Mouse (Mus musculus): ENCODE measurements around the gene Olfr124.

Olfr124 gene

DNA sequence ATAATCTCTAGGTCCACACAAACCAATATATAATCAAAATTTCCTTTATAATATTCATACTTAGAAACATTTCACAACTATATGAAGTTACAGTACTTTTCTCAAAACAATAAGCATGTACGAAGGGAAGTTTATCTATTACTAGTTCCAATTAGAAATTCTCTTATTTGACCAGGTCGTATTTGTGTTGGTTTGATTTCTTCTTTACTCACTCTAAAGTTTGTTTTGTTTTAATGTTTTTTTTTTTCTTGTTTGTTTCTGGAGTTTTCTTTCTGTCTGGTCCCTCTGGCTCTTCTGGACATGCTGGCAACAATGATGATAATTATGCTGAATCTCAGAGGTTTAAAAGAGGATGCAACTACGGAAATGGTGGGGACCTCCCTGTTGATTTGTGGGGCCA is at the start of gene Olfr124:
TSS of gene Olfr124 (plus strand) at position 301 of the 400 bp plus-strand sequence.
- DNase-seq, result no peak

- DNase-seq, result no peak
These were observed 31.4 kb upstream of the Olfr124 start, which contains the start of gene Olfr122 for GRCm38 (mm10) chr17:37768307-37768706. Olfr122 (plus strand) TSS chr17:37768607.

DNA sequence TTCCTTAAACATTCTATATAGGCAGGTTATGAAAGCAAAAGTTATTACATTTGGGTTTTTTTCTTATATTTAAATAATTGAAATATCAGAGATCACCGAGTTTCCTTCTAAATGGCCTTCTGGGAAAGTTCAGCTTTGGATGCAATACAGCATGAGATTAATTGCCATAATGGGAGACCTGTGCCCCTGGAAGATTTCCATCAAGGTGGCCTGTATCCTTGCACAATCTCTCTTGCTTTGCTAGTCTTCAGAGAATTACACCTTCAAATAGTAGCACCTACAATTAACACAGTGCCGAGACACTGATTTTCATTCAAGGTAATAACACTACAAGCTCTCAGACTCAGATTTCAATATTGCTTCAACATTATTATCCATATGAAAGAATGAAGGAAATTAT is 6.5 kb upstream of the Olfr124 start, which contains the start of gene Olfr123:
TSS of gene Olfr123 (plus strand) at position 301 of the 400 bp plus-strand sequence.
- no peak for DNase-seq

- no peak for DNase-seq
These were observed 33.0 kb downstream of the Olfr124 start, which contains the start of gene Olfr125 for GRCm38 (mm10) chr17:37832649-37833048. Olfr125 (plus strand) TSS chr17:37832949.

GRCm38 (mm10) chr17:37847183-37847582 is 47.5 kb downstream of the Olfr124 start, which contains the start of gene Olfr126:
Olfr126 (plus strand) TSS chr17:37847483.
- DNase-seq, result no peak

All from embryo, embryonic 11 days (tissue).